Mouse (Mus musculus) c-Kit-negative CD71-positive TER-119-positive erythroid progenitor cells, embryonic 14.5 days (primary cell): Measurements from ENCODE around the gene Smg6.

ENCODE experiments used
- DNase-seq: peaks from one replicate; pipeline ENCODE4 v3.0.0-alpha.2; 2013; ENCODE audit warnings: low read depth, low spot score

Smg6 gene

DNA sequence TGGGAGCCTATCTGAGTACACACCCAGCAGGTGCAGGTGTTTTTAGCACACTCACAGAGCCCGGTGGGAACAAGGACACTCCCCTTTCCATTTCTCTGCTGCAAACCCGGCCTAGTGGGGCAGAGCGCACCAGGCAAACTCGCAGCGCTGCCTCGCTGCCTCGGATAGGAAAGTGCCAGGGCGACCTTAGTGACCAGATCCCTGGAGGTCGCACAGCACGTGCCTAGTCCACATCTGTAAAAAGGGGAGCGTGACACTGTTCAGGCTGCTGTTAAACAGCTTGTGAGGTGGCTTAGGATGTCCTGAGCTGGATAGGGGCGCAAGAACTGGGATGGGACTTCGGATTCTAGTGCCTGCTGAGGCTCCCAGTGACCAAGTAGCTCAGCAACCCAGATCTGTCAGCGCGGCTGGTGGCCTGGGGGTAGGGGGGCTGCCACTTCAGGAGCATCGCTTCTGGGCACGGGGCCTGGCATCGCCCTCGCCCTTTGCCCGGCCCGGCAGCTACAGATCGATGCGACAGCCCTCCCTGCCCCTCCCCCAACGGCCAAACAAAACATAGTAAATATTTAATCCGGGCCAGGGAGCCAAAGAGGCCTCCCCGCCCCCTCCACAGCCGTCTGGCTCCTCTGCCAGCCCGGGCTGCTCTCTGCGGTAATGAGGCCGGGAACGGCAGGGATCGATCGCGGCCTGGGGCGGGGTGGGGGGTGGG is 287.9 kb downstream of the Smg6 start:
- no peak for DNase-seq
